Mouse (Mus musculus): ENCODE measurements around the gene Fam240a. TPM values are rescaled to one million over a fixed set of nuclear protein-coding genes. Genes with fewer than 3 reads are reported as not detected.
A peak's percentile ranks its signal among the peaks of the same experiment; 100 is the strongest.

The Fam240a gene
- polyA plus RNA-seq, 1 experiment from 2014 or later, result not detected

DNA sequence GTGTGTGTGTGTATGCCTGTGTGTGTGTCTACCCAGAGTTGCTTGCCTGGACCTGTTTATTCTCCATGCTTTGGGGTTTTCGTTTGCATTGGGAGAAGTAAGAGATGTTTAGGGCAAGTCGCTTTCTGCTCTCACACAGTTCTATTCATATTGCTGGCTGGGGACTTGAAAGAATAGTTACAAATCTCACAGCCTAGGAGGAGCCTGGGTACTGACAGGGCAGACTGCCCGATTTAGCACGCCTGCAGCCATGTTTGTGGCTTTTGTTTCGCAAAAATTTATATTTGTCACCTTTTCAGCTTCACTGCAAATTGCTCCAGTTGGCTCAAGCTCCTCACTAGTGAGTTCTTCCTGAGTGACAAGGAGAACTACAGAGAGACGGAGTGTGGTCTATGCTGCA lies 14.9 kb upstream of the Fam240a start:
- H3K9ac ChIP-seq, result no peak overlapping the region
- H3K4me2 ChIP-seq (replicated peaks), result no peak overlapping the region
- H3K36me3 ChIP-seq (replicated peaks; ENCODE audit: control insufficient read depth, insufficient read depth), result no peaks in the 10 kb centered on the region
- H3K4me3 ChIP-seq (replicated peaks; ENCODE audit: low read length), result no peak overlapping the region
- no peaks in the 10 kb centered on the region for H3K27me3 ChIP-seq (ENCODE audit: control insufficient read depth, insufficient read depth, low read length)
- no peak for ATAC-seq (ENCODE audit: low FRiP score)
- no peaks in the 10 kb centered on the region for H3K9me3 ChIP-seq (ENCODE audit: control insufficient read depth, low read length)
- H3K27ac ChIP-seq, result no peak overlapping the region
- 45% methylated on average over 6 of the region's 6 CpGs for WGBS
- DNase-seq (ENCODE audit: low spot score), result no peak
- H3K4me1 ChIP-seq (replicated peaks; ENCODE audit: control insufficient read depth, insufficient read depth, low read length), result 0 out of 2 replicates have a peak, but pooled peaks cover 5% of the 10 kb centered on the region

DNA sequence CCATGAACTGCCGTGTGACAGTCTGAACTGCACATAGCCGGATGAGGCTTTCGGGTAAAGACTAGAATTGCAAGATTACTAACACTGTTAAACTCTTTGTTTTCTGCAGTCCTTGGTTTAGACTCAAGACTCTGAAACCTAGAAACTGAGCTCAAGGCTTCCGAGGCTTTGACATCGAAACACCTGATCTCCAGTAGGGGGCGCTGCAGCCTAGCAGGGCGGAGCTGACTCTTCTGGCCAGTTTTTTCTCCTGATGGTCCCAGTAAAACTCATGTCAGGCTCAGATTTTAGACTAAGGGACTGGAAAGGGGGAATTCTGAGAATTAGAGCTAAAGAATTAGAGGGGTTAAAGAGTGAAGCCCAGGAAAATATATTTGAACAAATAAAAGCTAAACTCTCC lies 6.1 kb upstream of the Fam240a start:
- H3K4me1 ChIP-seq (replicated peaks; ENCODE audit: control insufficient read depth, insufficient read depth, low read length), result no peaks in the 10 kb centered on the region
- no peak overlapping the region for H3K9ac ChIP-seq
- DNase-seq (ENCODE audit: low spot score) (peak; percentile 86), ATAC-seq (ENCODE audit: low FRiP score) (no peak)
- H3K4me2 ChIP-seq (replicated peaks), result no peak overlapping the region
- no peaks in the 10 kb centered on the region for H3K27me3 ChIP-seq (ENCODE audit: control insufficient read depth, insufficient read depth, low read length)
- no peaks in the 10 kb centered on the region for H3K9me3 ChIP-seq (ENCODE audit: control insufficient read depth, low read length)
- no peak overlapping the region for H3K27ac ChIP-seq
- 19% methylated on average over 7 of the region's 7 CpGs for WGBS
- H3K4me3 ChIP-seq (replicated peaks; ENCODE audit: low read length), result no peak overlapping the region
- H3K36me3 ChIP-seq (replicated peaks; ENCODE audit: control insufficient read depth, insufficient read depth), result no peaks in the 10 kb centered on the region

DNA sequence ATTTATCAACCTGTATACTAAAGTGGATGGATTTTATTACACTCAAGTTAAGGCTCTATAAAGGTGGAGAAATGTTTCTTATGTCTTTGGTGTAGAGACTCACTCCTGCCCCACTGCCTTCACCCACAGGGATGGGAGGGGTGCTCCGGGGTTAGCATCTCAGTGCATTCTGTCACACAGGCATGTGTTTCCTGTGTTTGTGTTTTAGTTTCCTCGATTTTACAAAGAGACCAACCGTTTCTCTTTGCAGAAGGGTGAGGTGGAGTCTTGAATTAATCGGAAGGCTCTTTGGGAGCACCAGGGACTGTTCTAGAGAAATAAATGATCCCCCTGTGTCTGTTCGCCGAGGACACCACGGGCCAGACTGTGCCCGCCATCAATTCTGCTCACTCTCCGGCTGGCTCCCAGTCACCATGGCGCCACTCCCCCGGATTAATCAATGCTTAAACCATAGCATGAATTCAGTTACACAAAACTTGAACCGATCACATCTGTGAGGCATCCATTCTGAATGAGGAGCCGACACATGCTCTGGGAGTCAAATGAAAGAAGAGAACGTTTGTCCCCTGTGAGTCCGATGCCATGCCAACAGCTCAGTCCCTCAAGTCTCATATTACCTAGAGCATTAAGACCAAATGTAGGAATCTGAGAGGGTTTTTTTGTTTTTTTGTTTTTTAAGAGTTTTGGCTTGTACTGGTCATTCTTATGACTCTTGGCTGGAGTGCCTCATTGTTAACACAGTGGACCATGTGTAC lies 4.2 kb upstream of the Fam240a start:
- no peaks in the 10 kb centered on the region for H3K27me3 ChIP-seq (ENCODE audit: control insufficient read depth, insufficient read depth, low read length)
- no peaks in the 10 kb centered on the region for H3K36me3 ChIP-seq (replicated peaks; ENCODE audit: control insufficient read depth, insufficient read depth)
- H3K27ac ChIP-seq, result no peak overlapping the region
- H3K4me3 ChIP-seq (replicated peaks; ENCODE audit: low read length), result no peak overlapping the region
- DNase-seq (ENCODE audit: low spot score) (no peak), ATAC-seq (ENCODE audit: low FRiP score) (no peak)
- H3K4me1 ChIP-seq (replicated peaks; ENCODE audit: control insufficient read depth, insufficient read depth, low read length), result no peaks in the 10 kb centered on the region
- H3K9me3 ChIP-seq (ENCODE audit: control insufficient read depth, low read length), result no peaks in the 10 kb centered on the region
- no peak overlapping the region for H3K4me2 ChIP-seq (replicated peaks)
- no peak overlapping the region for H3K9ac ChIP-seq
- WGBS, result 45% methylated on average over 15 of the region's 15 CpGs

DNA sequence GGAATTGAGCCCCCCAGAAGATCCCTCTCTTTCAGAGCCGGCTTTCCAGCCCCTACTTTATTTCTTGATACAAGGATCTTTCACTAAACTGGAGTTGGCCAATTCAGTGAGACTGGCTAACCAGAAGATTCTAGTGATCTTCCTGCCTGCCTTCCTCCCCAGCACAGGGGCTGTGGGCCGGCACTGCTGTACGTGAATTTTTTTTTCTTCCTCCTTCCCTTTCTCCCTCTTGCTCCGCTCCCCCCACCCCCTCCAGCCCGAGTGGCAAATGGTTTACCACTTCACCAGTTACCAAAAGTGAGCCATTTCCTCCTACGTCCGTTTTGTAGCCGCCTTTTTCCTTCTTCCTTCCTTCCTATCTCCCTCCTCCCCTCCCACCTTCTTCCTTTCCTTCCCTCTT lies 1.2 kb downstream of the Fam240a start:
- no peaks in the 10 kb centered on the region for H3K4me1 ChIP-seq (replicated peaks; ENCODE audit: control insufficient read depth, insufficient read depth, low read length)
- ATAC-seq (ENCODE audit: low FRiP score), result no peak
- H3K4me2 ChIP-seq (replicated peaks), result no peak overlapping the region
- no peaks in the 10 kb centered on the region for H3K27me3 ChIP-seq (ENCODE audit: control insufficient read depth, insufficient read depth, low read length)
- no peak overlapping the region for H3K9ac ChIP-seq
- H3K27ac ChIP-seq, result no peak overlapping the region
- WGBS, result 72% methylated on average over 8 of the region's 8 CpGs
- no peak for DNase-seq (ENCODE audit: low spot score)
- no peaks in the 10 kb centered on the region for H3K36me3 ChIP-seq (replicated peaks; ENCODE audit: control insufficient read depth, insufficient read depth)
- H3K9me3 ChIP-seq (ENCODE audit: control insufficient read depth, low read length), result no peaks in the 10 kb centered on the region
- H3K4me3 ChIP-seq (replicated peaks; ENCODE audit: low read length), result no peak overlapping the region

DNA sequence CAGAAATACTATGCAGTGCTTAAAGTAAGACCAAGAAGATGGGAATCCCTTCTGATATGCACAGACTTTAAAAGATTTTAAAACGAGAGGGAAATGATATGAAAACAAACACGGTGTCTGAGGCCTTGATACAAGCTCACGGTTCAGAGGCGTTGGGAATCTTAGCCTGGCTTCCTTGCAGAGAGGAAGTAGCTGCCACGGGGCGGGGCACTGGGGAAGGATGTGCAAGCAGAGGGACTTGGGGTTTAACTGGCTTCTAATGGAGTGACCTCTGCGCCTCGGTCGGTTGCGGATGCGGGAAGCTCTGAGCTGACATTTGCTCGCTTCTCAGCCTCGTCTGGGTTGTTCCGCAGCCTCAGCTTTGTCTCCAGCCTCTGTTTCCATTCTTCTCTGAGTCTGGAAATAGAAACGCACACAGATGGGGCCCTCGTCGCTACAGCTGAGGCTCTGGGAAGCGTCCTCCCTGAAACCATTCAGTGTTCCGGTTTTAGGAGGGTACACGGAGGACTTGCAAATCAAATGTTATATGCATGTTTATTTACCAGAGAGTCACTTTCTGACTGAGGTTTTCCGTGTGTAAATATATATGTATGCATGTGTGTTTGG lies 1.9 kb downstream of the Fam240a start:
- Histone ChIP-seq H3K9me3 (ENCODE audit: control insufficient read depth, low read length) (no peaks in the 10 kb centered on the region), H3K9ac (no peak overlapping the region), H3K4me2 (replicated peaks) (no peak overlapping the region), H3K27me3 (ENCODE audit: control insufficient read depth, insufficient read depth, low read length) (no peaks in the 10 kb centered on the region), H3K4me1 (replicated peaks; ENCODE audit: control insufficient read depth, insufficient read depth, low read length) (no peaks in the 10 kb centered on the region), H3K27ac (no peak overlapping the region), H3K4me3 (replicated peaks; ENCODE audit: low read length) (no peak overlapping the region), H3K36me3 (replicated peaks; ENCODE audit: control insufficient read depth, insufficient read depth) (no peaks in the 10 kb centered on the region)
- DNase-seq (ENCODE audit: low spot score) (no peak), ATAC-seq (ENCODE audit: low FRiP score) (no peak)
- 54% methylated on average over 21 of the region's 21 CpGs for WGBS

DNA sequence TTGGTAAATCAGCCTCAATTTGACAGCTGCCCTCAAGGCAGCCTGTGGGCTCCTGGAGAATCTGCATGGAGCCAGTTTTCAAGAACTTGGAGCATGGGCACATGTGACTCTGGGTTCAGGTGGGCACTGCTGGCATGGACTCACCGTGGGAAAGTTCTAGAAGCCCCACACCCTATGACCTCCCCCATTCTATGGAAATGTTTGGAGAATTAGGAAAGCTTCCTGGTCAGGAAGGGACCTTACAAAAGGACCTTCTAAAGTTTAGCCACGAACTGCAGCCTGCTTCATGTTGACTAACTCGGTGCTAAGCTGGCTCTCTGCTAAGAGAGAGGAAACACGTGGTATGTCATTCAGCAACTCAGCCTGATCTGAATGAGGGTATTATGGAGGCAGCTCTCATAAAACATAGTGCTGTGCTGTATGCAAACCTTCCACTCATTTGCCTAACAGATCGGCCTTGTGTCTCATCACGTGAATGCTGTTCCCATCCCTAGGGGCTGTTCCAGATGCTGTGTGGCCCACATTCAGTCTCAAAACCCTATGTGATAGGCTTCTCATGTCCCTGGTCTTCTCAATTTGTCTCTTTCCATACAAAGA lies 7.2 kb downstream of the Fam240a start:
- H3K4me3 ChIP-seq (replicated peaks; ENCODE audit: low read length), result no peak overlapping the region
- H3K27ac ChIP-seq, result no peak overlapping the region
- 80% methylated on average over 6 of the region's 6 CpGs for WGBS
- no peaks in the 10 kb centered on the region for H3K4me1 ChIP-seq (replicated peaks; ENCODE audit: control insufficient read depth, insufficient read depth, low read length)
- no peak overlapping the region for H3K4me2 ChIP-seq (replicated peaks)
- no peak overlapping the region for H3K9ac ChIP-seq
- H3K36me3 ChIP-seq (replicated peaks; ENCODE audit: control insufficient read depth, insufficient read depth), result no peaks in the 10 kb centered on the region
- no peak for ATAC-seq (ENCODE audit: low FRiP score)
- no peaks in the 10 kb centered on the region for H3K27me3 ChIP-seq (ENCODE audit: control insufficient read depth, insufficient read depth, low read length)
- no peak for DNase-seq (ENCODE audit: low spot score)
- no peaks in the 10 kb centered on the region for H3K9me3 ChIP-seq (ENCODE audit: control insufficient read depth, low read length)

DNA sequence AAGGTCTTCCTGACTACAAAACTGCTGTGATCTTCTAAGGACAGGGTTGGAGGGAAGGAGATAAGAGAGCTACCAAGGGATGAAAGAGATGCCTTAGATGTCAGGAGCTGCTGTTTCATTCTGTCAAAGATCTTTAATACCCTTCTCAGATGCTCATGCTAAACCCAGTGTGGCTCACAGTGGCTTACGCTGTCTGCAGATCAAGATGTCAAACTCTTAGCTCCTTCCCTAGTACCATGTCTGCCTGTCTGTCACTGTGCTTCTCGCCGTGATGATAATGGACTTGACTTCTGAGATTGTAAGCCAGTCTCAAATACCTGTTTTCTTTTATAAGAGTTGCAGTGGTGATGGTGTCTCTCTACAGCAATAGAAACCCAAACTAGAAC lies 8.0 kb downstream of the Fam240a start:
- no peaks in the 10 kb centered on the region for H3K9me3 ChIP-seq (ENCODE audit: control insufficient read depth, low read length)
- no peak for ATAC-seq (ENCODE audit: low FRiP score)
- H3K4me1 ChIP-seq (replicated peaks; ENCODE audit: control insufficient read depth, insufficient read depth, low read length), result no peaks in the 10 kb centered on the region
- no peak overlapping the region for H3K4me2 ChIP-seq (replicated peaks)
- H3K27me3 ChIP-seq (ENCODE audit: control insufficient read depth, insufficient read depth, low read length), result no peaks in the 10 kb centered on the region
- no peak overlapping the region for H3K4me3 ChIP-seq (replicated peaks; ENCODE audit: low read length)
- H3K27ac ChIP-seq, result no peak overlapping the region
- no peaks in the 10 kb centered on the region for H3K36me3 ChIP-seq (replicated peaks; ENCODE audit: control insufficient read depth, insufficient read depth)
- no peak overlapping the region for H3K9ac ChIP-seq
- DNase-seq (ENCODE audit: low spot score), result no peak
- WGBS, result 99% methylated on average over 3 of the region's 3 CpGs

DNA sequence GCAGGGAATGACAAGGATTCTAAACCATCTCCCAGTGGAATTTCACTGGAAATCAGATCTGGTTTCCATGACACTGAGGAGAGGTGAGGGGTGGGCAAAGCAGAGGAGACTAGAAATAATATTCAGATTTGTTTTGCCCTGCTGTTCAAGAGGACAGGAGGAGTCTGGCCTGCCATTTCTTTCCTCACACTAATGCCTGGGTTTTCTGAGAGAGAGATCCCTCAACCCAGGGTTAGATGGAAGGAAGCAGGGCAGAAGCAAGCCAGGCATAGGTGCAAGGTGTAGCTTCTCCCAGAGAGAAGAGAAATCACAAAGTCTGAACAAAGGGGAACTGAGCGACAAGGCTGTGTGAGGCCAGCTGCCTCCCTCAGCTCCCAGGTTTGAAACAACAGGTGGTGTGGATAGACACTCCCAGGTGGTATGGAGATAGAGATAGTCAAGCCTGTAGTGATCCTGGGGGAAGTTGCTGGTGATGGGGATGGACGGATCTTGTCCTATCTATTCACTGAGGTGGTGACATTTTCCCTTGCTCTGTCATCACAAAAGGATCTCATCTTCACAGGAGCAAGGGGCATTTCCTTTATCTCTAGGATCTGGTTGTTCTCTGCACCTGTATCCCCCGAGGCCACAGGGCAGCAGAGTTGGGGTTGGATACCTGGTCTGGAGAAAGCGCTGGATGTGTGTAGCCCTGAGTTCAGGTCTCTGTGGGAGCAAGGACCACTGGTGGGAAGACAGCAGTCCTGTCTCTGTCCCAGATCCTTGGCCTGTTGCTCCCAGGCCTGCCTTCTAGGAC lies 8.6 kb downstream of the Fam240a start:
- Histone ChIP-seq H3K9ac (no peak overlapping the region), H3K36me3 (replicated peaks; ENCODE audit: control insufficient read depth, insufficient read depth) (no peaks in the 10 kb centered on the region), H3K27ac (no peak overlapping the region), H3K27me3 (ENCODE audit: control insufficient read depth, insufficient read depth, low read length) (no peaks in the 10 kb centered on the region), H3K4me3 (replicated peaks; ENCODE audit: low read length) (no peak overlapping the region), H3K4me1 (replicated peaks; ENCODE audit: control insufficient read depth, insufficient read depth, low read length) (no peaks in the 10 kb centered on the region), H3K4me2 (replicated peaks) (no peak overlapping the region), H3K9me3 (ENCODE audit: control insufficient read depth, low read length) (no peaks in the 10 kb centered on the region)
- ATAC-seq (ENCODE audit: low FRiP score), result no peak
- WGBS, result 83% methylated on average over 4 of the region's 4 CpGs
- DNase-seq (ENCODE audit: low spot score), result no peak

DNA sequence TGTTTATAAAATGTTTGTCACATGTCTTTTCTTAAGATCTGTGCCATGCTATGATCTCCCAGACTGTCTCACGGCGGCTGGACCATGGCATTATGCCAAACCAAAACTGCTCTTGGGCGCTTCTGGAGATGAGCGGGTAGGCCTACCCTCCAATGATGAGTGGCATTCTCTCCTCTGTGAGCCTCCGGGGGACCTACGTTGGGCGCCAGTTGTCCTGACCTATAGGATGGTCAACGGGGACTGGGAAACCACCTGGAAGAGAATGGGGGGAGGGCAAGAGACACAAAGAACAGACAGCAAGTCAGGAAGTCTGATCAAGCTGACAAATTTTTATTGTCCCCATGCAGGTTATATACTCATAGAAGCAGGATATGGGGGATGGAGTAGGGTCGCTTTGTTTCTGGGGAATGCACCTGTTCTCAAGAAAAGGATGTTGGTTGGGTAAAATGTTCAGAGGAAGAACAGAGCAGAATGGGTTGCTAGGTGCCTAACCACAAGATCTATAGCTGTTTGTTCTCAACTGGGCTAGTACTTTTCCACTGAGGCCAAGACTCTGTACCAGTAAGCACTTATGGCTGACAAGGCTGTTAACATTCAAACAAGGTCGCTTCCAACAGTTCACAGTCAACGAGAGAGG lies 9.3 kb downstream of the Fam240a start:
- ATAC-seq (ENCODE audit: low FRiP score), result no peak
- DNase-seq (ENCODE audit: low spot score), result no peak
- Histone ChIP-seq H3K9me3 (ENCODE audit: control insufficient read depth, low read length) (no peaks in the 10 kb centered on the region), H3K27me3 (ENCODE audit: control insufficient read depth, insufficient read depth, low read length) (no peaks in the 10 kb centered on the region), H3K4me1 (replicated peaks; ENCODE audit: control insufficient read depth, insufficient read depth, low read length) (no peaks in the 10 kb centered on the region), H3K4me2 (replicated peaks) (no peak overlapping the region), H3K36me3 (replicated peaks; ENCODE audit: control insufficient read depth, insufficient read depth) (no peaks in the 10 kb centered on the region), H3K9ac (no peak overlapping the region), H3K4me3 (replicated peaks; ENCODE audit: low read length) (no peak overlapping the region), H3K27ac (no peak overlapping the region)
- WGBS, result 95% methylated on average over 11 of the region's 11 CpGs
